Mouse (Mus musculus) intestine, embryonic 16.5 days (tissue): ENCODE measurements at regions not wholly inside any gene's neighbourhood (a gene's known extent, or its start where the extent isn't known, plus 50 kb on each side); places are given as distances from the start of the nearest gene placed in this dataset.

Experiments used
- ATAC-seq: fragments of 200-750 bp; cut with Nextera tagmentation; 2 replicates; pipeline ENCODE4 v1.8.0; 2017; ENCODE audit warnings: moderate TSS enrichment, moderate library complexity
- H3K27ac ChIP-seq: fragments of 300-500 bp; sonication (generic); 2 replicates; pipeline ENCODE4 v1.5.1; 2014; ENCODE audit warnings: mild to moderate bottlenecking, low read length
- H3K27me3 ChIP-seq: fragments of 300-500 bp; sonication (generic); replicated peaks from 2 replicates; pipeline ENCODE4 v1.6.1; 2014; ENCODE audit warnings: low read length, control low read depth, mixed read lengths; ENCODE audit not compliant: control insufficient read depth, insufficient read depth
- H3K36me3 ChIP-seq: fragments of 300-500 bp; sonication (generic); 2 replicates; pipeline ENCODE4 v1.6.1; 2014; ENCODE audit warnings: low read length, control low read depth; ENCODE audit not compliant: control insufficient read depth, insufficient read depth
- H3K4me1 ChIP-seq: fragments of 300-500 bp; sonication (generic); 2 replicates; pipeline ENCODE4 v1.6.1; 2014; ENCODE audit warnings: low read length, control low read depth, mixed read lengths; ENCODE audit not compliant: control insufficient read depth, insufficient read depth
- H3K4me2 ChIP-seq: fragments of 300-500 bp; sonication (generic); 2 replicates; pipeline ENCODE4 v1.6.1; 2014; ENCODE audit warnings: low read depth, low read length, control low read depth
- H3K4me3 ChIP-seq: fragments of 300-500 bp; sonication (generic); 2 replicates; pipeline ENCODE4 v1.5.1; 2014; ENCODE audit warnings: mild to moderate bottlenecking, low read length
- H3K9ac ChIP-seq: fragments of 300-500 bp; sonication (generic); 2 replicates; pipeline ENCODE4 v1.6.1; 2014; ENCODE audit warnings: low read depth, low read length
- H3K9me3 ChIP-seq: fragments of 300-500 bp; sonication (generic); 2 replicates; pipeline ENCODE4 v1.6.1; 2016; ENCODE audit warnings: low read length, control low read depth; ENCODE audit not compliant: control insufficient read depth
- WGBS: fragments of 180-500 bp; shearing (Covaris S2); extraction: QIAGEN DNeasy Blood & Tissue Kit; methylation state at CpG from one replicate; pipeline ENCODE4 v1.1.7; 2014; 5-methylcytosine and 5-hydroxymethylcytosine counted together

DNA sequence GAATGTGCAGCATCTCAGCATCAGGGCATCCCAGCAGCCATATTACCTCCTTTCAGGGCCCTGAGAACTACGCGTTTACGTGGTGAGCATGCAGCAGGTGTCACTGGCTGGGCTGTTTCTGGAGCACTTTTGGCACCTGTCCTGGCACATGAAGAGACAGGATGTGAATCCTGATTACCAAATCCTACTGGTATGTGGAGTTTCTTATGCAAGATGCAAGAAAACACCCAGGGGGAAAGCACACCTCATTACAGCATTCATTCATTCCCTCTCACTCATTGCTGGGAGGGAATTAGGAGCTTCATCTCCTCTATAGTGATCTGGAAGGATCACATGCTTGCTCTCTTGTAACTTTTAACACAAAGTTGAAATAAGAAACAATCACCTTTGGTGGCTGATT, 167.7 kb upstream of the Gypa start:
- ATAC-seq, result no peak
- Histone ChIP-seq H3K27me3 (no peaks in the 10 kb centered on the region), H3K9me3 (no peaks in the 10 kb centered on the region), H3K27ac (no peak overlapping the region), H3K4me3 (no peak overlapping the region), H3K4me2 (no peak overlapping the region), H3K9ac (no peak overlapping the region), H3K36me3 (no peaks in the 10 kb centered on the region), H3K4me1 (no peaks in the 10 kb centered on the region)
- WGBS, result 93% methylated on average over 3 of the region's 3 CpGs

DNA sequence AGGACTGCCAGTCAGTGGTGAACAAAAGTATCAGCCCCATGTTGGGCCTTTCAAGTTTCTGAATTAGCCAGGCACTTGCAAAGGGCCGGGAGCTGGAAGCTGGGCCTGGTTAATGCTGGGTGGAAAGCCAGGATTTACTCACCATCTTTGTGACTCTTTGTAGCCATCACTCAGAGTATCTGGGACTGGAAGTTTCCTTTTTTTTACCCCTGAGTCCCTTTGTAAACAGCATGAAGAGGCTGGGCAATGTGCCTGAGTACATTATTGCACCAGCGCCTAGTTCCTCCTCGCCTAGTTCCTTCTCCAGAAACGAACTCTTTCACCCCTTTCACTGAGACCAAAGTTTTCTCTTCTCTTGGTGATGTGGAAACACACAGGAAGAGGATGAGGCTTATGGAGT, 168.4 kb upstream of the Gypa start:
- H3K36me3 ChIP-seq, result no peaks in the 10 kb centered on the region
- no peak overlapping the region for H3K4me2 ChIP-seq
- WGBS, result 62% methylated on average over 4 of the region's 4 CpGs
- H3K9ac ChIP-seq, result no peak overlapping the region
- no peak overlapping the region for H3K4me3 ChIP-seq
- ATAC-seq, result no peak
- no peaks in the 10 kb centered on the region for H3K9me3 ChIP-seq
- H3K4me1 ChIP-seq, result no peaks in the 10 kb centered on the region
- H3K27me3 ChIP-seq, result no peaks in the 10 kb centered on the region
- no peak overlapping the region for H3K27ac ChIP-seq

DNA sequence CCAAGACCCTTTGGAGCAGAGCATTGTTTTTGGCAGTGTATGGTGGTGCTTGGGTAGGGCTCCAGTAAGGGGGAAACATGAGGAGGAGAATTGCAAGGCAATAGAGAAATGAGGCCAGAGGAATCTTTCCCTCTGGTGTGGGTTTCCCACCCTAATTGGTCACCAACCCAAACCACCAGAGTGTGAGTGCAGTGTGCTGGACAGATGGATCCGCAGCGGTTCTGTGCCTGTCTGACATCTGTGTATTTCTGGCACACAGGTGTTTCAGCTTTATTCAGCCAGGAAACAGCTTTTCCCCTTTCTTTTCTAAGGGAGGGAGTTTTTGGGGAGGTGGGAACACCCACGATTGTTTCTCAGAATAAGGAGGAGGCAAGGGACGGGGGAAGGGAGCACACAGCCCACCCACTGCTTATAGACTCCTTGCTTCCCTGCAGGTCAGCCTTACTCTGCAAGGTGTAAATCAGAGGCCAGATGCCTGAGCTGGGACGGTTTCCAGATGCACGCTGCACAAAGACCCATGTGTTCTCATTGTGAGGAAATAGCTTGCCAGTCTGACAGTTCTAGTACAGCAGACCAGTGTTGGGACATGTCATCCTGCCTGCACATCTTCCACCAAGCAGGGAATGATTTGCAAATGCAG, 175.2 kb upstream of the Gypa start:
- no peaks in the 10 kb centered on the region for H3K27me3 ChIP-seq
- no peak overlapping the region for H3K4me3 ChIP-seq
- ATAC-seq, result no peak
- no peaks in the 10 kb centered on the region for H3K36me3 ChIP-seq
- peaks cover 14% of the 10 kb centered on the region; the same call in 1 of the 2 replicates for H3K4me1 ChIP-seq
- no peak overlapping the region for H3K27ac ChIP-seq
- no peak overlapping the region for H3K4me2 ChIP-seq
- 44% methylated on average over 6 of the region's 6 CpGs for WGBS
- no peak overlapping the region for H3K9ac ChIP-seq
- no peaks in the 10 kb centered on the region for H3K9me3 ChIP-seq

DNA sequence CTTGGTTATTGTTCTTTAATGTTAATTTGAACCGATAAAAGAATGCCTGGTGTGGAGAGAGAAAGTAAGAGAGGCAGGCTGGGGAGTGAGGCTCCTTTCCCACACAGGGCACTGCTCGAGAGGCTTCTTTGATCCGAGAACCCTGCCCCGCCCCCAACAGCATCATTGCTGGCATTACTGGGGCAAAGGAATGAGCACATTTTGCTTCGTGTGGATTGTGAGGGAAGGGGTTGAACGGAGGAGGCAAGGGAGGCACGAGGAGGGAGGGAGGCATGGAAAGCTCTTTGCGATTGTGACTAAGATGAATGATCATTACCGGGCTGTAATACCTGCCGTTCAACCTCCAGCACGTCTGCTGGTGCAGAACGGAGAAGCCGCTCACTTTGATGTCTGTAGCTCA, 178.2 kb upstream of the Gypa start:
- Histone ChIP-seq H3K27me3 (no peaks in the 10 kb centered on the region), H3K4me3 (no peak overlapping the region), H3K9ac (no peak overlapping the region), H3K27ac (peak overlapping the region; percentile 17; the same call in 1 of the 2 replicates), H3K36me3 (no peaks in the 10 kb centered on the region), H3K9me3 (no peaks in the 10 kb centered on the region), H3K4me1 (peaks cover 14% of the 10 kb centered on the region; the same call in 1 of the 2 replicates), H3K4me2 (peak overlapping the region; percentile 48)
- ATAC-seq, result peak; percentile 67
- 3% methylated on average over 13 of the region's 13 CpGs for WGBS

DNA sequence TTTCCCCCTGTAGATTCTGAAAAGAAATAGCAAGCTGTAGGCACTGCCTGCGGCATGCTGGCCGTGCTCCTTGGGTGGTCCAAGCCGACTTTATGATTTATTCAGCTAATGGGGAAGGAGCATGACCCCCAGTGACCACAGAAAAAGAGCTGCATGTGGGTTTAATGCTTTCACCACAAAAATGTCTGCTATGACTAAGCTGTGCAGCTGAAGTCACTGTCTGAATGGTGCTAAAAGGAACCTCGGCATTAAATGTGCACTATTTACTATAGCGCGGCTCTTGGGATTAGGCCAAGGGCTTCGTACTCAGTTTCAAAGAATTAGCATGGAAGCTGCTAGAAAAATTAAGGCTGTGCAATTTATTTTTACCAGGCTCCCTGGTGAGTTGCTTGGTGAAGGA, 178.8 kb upstream of the Gypa start:
- Histone ChIP-seq H3K9ac (no peak overlapping the region), H3K27ac (no peak overlapping the region), H3K4me2 (peak overlapping the region; percentile 48; the same call in 1 of the 2 replicates), H3K4me3 (no peak overlapping the region), H3K4me1 (peaks cover 14% of the 10 kb centered on the region; the same call in 1 of the 2 replicates), H3K9me3 (no peaks in the 10 kb centered on the region), H3K27me3 (no peaks in the 10 kb centered on the region), H3K36me3 (no peaks in the 10 kb centered on the region)
- 22% methylated on average over 7 of the region's 7 CpGs for WGBS
- peak; percentile 87 for ATAC-seq

DNA sequence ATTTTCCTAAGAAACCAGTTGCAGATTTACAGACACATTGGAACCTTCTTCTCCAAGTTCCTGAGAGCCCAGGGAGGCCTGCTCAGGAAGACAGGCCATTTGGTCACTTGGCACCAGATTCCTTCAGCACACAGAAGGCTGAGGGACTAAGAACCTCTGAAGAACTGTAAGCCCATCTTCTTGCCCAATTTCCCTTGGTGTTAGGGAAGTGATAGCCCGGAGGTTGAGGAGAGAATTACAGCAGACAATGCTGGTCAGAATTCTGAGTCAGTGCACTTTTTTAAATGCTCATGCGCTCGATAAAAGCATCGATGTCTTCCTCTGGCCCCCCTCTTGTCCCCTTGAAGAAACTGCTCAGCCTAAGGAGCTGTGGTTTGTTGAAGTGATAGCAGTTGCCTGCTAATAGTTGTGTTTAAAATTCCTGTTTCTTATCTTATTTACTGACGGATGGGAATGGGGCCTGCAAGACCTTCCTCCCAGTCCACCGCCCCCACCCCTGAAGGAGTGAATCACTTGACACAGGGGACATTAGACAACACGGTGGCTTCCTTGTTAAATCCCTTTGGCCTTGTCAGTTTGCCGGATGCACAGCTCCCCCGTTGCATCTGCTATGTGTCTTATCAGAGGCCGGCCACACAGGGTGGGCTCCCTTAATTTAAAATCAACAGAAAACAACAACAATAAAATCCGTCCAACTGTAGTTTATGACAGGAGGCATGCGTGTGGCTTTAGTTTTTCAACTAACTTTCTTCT, 179.5 kb upstream of the Gypa start:
- no peaks in the 10 kb centered on the region for H3K9me3 ChIP-seq
- peaks cover 14% of the 10 kb centered on the region; the same call in 1 of the 2 replicates for H3K4me1 ChIP-seq
- no peak overlapping the region for H3K4me2 ChIP-seq
- H3K36me3 ChIP-seq, result no peaks in the 10 kb centered on the region
- H3K27me3 ChIP-seq, result no peaks in the 10 kb centered on the region
- peak overlapping the region; percentile 20; the same call in 1 of the 2 replicates for H3K27ac ChIP-seq
- ATAC-seq, result 0 out of 2 replicates have a peak, but pooled peaks have one; percentile 23
- 28% methylated on average over 12 of the region's 12 CpGs for whole genome bisulfite sequencing
- no peak overlapping the region for H3K9ac ChIP-seq
- H3K4me3 ChIP-seq, result no peak overlapping the region

DNA sequence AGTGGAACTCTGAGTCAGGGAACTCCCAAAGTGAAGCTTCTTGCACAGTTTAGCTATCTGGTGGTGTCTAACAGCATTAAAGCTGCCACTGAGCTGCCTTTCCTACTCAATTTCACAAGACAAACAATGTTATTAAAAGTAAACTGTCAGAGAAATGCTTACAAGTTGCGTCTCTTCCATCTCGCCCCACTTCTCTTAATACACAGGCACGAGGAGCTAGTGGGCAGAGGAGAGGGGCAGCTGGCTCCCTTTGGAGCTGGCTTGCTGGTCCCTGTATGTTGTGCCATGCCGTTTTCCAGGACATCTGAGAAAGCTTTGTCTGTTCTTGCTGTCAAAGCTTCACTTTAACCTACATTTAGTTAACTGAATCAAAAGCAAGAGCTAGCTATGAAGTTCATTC, 185.8 kb upstream of the Gypa start:
- no peaks in the 10 kb centered on the region for H3K27me3 ChIP-seq
- no peaks in the 10 kb centered on the region for H3K9me3 ChIP-seq
- no peak overlapping the region for H3K4me2 ChIP-seq
- no peaks in the 10 kb centered on the region for H3K36me3 ChIP-seq
- no peak overlapping the region for H3K9ac ChIP-seq
- H3K4me3 ChIP-seq, result no peak overlapping the region
- 50% methylated on average over 4 of the region's 4 CpGs for WGBS
- H3K4me1 ChIP-seq, result no peaks in the 10 kb centered on the region
- H3K27ac ChIP-seq, result no peak overlapping the region
- no peak for ATAC-seq

DNA sequence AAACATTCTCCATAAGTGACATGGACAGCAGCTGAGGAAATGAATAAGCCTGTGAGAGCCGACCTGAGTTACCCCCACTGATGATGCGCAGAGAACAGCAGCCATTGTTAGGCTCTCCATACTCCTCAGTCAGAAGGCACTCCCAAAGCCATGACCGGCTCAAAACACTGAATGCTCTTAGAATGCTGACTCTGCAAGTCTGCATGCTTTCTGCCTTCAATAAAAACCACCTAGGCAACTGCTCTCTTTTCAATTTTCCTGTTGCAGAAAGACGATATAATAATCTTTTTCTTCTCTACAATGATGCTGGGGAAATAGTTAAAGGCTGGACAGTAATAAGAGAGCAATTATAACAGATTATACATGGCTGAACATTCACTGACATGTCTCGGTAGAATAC, 195.0 kb upstream of the Gypa start:
- H3K9me3 ChIP-seq, result no peaks in the 10 kb centered on the region
- H3K9ac ChIP-seq, result no peak overlapping the region
- WGBS, result 63% methylated on average over 5 of the region's 5 CpGs
- H3K4me2 ChIP-seq, result no peak overlapping the region
- H3K4me3 ChIP-seq, result no peak overlapping the region
- H3K27ac ChIP-seq, result no peak overlapping the region
- no peaks in the 10 kb centered on the region for H3K27me3 ChIP-seq
- H3K4me1 ChIP-seq, result no peaks in the 10 kb centered on the region
- no peaks in the 10 kb centered on the region for H3K36me3 ChIP-seq
- ATAC-seq, result no peak

DNA sequence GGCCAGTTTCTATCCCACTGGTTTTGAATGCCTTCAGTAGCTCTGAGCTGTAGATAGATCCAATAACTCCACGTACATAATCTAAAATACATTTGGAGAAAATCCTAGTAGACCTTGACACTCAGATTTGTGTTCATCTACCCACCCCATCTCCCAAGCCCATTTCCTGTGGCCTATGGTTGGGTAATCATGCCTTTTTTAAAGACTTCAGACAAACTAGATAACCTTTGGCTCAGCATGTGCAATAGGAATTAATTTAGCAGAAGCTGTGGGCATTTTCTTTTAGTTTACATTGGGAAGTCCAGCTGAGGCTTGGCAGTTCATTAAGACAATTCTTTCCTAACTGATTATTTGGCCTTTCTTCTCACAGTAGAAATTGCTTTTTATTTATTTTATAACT, 203.3 kb upstream of the Gypa start:
- Histone ChIP-seq H3K9me3 (no peaks in the 10 kb centered on the region), H3K27ac (no peak overlapping the region), H3K4me2 (no peak overlapping the region), H3K9ac (no peak overlapping the region), H3K27me3 (no peaks in the 10 kb centered on the region), H3K4me3 (no peak overlapping the region), H3K36me3 (no peaks in the 10 kb centered on the region), H3K4me1 (no peaks in the 10 kb centered on the region)
- no peak for ATAC-seq
- 81% methylated on average over 1 of the region's 1 CpGs for WGBS
